Mouse (Mus musculus) common myeloid progenitor, adult 5-6 weeks (primary cell): ENCODE measurements around the gene Taf4. TPM values are rescaled to one million over a fixed set of nuclear protein-coding genes. Genes with fewer than 3 reads are reported as not detected.

Experiments used
- ATAC-seq: replicated peaks from 2 replicates; pipeline ENCODE4 v1.8.0; 2016; ENCODE audit warnings: low read depth, mild to moderate bottlenecking, moderate TSS enrichment, inconsistent platforms; ENCODE audit not compliant: poor library complexity, severe bottlenecking
- total RNA-seq: library from RNA; stranded (forward); fragments of 200-1000, 187-1606 nt; gene quantifications from 2 replicates; pipeline ENCODE4 v1.2.3, GENCODE M21; 2017

Gene Taf4
- 19.9 and 21.7 TPM in 2 replicates for total RNA-seq

DNA sequence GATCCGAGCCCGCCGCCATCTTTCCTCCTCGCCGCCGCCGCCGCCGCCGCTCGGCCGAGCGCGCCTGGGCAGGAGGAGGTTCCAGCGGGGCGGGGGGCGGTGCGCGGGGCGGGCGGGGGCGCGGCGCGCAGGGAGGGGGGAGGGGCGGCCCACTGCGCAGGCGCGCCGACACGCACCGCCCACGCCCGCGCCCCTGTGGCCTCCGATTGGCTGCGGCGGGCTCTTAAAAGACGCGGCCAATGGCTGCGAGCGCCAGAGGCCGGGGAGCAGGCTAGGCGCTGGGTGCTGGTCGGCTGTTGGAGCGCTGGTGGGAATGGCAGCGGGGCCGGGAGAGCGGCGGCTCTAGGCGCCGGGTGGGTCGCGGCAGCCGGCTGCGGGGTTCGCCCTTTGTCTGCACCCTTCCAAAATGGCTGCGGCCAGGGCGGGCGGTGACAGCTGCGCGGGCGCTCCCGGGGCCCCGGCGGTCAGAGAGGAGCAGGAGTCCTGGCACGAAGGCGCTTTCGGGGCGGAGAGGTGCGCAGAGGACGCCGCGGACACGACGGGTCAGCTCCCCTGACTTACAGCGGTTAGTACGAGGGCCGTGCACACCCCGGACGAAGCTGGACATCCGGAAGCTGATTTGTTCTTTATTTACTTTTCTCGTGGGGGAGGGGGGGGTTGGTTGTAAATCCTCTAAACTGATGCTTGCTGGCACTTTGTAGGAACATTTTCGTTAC is at the start of gene Taf4:
Gene Taf4, minus strand, starts transcription at position 19 of the 716 bp plus-strand sequence.
- peak; percentile 74 for ATAC-seq

DNA sequence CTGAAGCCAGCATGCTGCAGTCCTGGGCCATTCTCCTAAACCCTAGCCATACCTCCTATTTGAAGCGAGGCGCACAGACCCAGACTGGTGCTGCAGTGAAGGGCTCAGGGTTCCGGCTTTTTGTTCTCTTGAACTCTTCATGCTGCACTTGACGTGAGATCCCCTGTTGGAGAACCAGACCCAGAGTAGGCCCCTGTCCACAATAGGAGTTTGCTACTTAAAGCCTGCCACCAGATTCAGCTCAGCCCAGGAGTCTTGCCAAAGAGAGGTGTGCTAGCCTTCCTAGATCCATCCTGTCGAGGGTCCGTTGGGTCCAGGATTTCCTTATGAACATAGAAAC is 49.4 kb upstream of the Taf4 start:
- ATAC-seq = no peak

DNA sequence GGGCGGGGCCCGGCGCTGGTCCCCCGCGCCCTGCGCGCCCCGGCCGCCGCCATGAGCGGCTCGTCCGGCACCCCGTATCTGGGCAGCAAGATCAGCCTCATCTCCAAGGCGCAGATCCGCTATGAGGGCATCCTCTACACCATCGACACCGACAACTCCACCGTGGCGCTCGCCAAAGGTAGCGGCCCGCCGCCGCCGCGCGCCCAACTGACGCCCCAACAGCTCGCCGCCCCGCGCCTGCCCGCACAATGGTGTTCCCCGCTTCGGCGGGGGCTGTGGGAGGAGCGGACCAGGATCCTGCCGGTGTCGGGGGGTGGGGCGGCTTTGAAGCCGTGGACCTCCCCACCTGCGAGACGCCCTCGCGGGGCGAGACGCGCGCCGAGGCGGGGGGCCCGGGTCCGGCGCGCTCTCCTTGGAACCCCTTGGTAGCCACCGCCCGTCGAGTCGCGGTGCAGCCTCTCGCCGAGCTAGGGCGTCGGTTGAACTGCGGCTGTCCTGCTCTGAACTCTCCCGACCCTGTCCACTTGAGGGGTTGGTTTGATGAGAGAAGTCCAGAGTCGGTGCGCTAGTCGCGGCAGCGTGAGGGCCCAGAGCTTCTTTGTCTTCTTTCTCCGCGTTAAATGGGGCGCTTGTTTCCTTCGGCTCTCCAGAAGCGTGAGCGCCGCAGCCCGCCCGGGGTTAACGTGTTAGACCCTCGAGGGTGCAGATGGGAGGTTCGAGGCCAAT is 48.9 kb upstream of the Taf4 start:
- peak; percentile 0; the same call in 1 of the 2 replicates for ATAC-seq

DNA sequence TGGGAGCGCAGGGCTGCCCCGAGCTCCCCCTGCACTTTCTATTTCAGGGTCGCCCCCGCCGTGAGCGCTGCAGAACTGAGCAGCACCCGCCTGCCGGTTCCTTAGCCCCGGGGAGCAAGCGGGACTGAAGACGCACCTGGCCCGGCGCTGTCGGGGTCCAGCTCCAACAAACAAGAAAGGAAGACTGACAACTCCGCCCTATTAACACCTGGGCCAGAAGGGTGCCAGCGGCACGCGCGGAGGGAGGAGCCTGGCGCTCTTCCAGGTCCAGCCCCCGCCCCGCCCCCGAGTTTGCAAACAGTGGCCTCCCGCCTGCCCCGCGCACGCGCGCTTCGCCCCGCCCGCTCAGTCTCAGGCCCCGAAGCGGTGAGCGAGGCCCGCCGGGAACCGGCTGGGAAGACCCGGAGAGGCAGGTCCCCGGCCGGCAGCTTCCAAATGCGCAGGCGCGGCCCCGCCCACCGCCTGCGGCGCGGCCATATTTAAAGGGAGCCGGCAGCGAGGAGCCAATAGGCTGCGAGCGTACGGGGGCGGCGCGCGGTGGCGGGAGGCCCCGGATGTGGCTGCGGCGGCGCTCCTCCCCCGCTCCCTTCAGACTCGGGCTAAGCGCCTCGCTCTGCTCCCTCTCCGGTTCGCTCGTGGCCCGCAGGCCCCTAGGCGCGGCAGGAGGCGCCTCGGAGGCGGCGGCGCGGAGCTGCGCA is 48.1 kb upstream of the Taf4 start, which contains the start of gene Lsm14b:
Gene Lsm14b, plus strand, starts transcription at position 587 of the 698 bp plus-strand sequence.
- peak; percentile 78 for ATAC-seq

DNA sequence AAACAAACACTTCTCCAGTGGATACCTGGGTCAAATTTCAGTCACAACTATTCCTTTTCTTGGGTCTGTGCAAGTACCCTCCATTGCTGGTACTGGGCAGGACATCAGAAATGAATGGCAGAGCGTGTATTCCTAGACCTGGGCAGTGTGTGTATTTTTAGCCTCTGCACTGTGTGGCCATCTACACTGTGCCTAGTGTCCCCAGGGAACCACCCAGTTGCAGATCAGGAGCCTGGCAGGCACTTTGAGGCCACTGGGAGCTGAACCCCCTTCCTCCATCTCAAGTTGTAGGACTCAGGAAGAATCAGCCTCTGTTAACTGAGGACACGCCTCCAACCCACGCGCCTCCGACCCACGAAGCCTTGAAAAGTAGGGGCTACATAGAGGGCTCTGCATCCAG is 46.3 kb upstream of the Taf4 start:
- no peak for ATAC-seq

DNA sequence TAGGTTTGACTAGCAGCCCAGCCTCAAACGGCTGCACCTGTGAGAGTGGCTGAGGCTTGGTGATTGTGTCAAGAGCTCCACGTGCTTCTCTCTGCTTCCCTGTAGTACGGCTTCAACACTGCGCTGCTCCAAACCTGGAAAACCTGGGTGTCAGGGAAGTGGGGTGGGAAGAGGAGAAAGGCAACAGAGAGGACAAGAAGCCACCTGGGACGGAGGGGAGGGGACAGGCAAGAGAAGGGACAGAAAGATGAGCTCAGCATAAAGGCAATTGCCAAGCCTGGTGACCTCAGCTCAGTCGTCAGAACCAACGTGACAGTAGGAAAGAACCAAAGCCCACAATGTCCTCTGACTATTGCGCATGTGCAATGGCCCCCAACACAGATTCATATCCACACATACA is 44.5 kb upstream of the Taf4 start:
- no peak for ATAC-seq

DNA sequence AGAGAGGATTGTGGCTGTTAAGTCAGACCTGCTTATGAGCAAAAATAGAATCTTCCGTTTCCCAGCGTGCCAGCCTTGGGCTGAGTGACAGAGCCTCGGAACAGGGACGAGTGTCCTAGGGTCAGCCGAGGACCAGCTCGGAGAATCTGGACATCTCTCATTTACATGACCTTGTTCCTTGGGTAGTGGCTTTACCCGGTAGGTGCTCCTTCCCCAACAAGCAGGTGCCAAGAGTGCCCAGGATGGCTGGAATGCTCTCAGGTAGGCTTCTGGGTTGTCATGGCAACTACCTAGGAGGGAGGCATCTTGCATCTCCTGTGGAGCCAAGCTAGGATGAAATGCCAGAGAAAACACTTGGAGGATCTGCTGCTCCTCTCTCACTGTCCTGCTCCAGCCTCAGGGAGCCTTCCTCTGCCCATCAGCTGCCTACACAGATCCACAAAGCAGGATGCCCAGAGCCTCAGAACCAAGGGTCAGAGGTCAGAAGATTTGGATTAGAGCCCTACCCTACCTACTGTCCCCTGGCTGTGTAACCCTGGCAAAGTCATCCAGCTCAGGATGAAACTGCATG is 43.7 kb upstream of the Taf4 start:
- no peak for ATAC-seq

DNA sequence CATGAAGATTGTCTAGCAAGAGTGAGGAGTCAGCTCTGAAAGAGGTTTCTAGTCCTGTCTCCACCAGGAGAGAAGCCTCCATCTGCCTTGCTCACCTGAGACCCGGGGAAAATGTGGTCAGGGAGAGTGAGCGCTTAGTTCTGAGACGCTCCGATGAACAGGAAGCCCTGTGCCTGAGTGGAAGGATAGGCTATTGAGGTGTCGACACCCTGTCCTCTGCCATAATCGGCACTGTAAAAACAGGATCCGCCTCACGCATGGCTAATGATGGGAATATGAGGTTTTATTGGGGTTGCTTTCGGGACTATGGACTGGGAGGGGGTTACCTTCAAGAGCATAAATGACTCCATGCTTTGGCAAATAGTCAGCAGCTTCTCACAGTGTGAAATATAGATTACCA is 42.1 kb upstream of the Taf4 start:
- no peak for ATAC-seq

DNA sequence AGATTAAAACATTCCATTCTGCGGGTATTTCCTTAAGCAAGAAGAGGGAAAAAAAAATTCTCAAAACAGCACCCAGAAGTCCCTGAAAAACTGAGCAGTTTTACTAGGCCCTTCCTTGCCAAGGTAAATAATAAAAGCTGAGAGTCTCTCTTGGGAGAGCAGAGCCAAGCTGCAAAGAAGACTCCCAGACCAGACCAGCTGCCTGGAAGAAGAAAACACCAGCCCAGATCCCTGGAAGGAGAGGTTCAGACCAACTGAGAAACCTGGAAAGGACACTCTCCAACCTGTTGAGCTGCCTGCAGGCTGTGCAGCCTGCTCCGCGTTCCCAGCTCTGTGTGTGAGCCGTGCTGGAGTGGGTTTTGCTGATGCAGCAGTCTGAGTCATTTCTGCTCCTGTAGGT is 41.2 kb upstream of the Taf4 start:
- no peak for ATAC-seq

DNA sequence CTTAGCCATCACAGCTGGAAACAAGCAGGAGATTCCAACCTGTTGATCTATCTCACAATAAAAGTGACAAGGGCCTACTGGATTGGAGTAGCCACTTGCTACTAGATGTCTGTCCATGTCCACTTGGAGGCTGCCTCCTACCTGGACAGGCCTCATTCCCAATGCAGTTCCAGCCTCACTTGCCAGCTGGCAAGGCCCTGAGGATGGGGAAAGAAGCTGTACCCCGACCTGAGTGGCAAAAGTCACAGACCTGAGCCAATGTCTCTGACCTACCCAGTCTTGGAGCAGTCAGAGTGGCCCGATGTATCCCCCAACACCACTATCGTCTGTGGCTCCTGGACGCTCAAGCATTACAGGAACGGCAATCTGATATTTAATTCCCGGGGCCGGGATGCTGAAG is 37.2 kb upstream of the Taf4 start:
- ATAC-seq = no peak

DNA sequence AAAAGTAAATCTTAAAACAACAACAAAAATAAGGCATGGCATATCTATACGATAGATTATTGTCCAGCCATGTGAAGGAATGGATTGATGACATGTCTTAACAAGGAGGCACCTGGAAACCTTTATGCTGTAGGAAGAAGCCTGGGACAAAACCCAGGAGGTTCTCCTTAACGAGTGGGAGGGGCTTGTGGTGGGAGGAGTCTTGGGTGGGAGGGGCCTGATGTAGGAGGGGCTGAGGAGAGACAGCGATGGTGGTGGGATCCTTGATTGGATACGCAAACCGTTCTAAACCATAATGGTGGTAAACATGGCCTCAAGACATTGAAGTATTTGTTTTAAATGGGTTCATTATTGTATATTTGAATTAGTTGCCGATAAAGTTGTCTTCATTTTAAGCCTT is 34.9 kb upstream of the Taf4 start:
- no peak for ATAC-seq

DNA sequence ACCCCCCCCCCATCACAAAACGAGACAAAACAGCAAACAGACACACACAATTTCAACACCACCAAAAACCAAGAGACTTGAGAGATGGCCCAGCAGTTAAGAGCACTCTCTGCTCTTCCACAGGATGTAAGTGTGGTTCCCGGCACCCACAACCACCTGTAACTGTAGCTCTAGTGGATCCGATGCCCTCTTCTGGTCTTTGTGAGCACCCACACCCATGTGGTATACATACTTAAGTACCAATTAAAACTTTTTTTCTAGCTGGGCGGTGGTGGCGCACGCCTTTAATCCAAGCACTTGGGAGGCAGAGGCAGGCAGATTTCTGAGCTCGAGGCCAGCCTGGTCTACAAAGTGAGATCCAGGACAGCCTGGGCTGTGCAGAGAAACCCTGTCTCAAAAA is 34.2 kb upstream of the Taf4 start:
- ATAC-seq = no peak

DNA sequence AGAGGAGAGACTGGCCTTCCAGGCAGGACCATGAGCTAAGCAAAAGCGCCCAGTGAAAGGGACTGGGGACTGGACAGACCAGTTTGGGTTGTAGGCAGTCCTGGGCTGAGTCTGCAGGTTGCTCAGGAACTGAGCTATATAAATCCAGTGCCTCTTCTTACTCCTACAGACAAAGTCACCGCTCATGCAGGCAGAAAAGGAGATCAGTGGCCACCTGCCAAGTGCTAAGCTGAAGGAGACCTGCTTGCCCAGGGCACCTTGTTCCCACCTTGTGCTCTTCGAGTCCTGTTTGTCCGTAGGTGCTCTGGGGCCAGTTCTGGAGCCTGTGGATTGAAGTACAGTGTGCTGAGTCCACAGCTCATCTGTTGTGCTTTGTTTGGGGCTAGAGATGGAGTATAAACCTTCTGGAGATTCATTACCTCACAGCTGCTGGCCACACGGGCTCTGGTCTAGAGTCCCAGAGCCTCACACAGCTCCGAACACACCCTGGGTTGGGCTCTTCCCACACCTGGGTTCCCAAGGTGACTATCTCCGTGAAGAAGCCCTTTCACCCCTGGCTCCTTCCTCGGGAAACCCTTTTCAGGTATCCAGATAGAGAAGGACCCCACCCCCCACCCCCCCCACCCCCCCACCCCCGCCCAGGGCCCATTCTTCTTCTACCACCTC is 30.0 kb upstream of the Taf4 start:
- no peak for ATAC-seq

DNA sequence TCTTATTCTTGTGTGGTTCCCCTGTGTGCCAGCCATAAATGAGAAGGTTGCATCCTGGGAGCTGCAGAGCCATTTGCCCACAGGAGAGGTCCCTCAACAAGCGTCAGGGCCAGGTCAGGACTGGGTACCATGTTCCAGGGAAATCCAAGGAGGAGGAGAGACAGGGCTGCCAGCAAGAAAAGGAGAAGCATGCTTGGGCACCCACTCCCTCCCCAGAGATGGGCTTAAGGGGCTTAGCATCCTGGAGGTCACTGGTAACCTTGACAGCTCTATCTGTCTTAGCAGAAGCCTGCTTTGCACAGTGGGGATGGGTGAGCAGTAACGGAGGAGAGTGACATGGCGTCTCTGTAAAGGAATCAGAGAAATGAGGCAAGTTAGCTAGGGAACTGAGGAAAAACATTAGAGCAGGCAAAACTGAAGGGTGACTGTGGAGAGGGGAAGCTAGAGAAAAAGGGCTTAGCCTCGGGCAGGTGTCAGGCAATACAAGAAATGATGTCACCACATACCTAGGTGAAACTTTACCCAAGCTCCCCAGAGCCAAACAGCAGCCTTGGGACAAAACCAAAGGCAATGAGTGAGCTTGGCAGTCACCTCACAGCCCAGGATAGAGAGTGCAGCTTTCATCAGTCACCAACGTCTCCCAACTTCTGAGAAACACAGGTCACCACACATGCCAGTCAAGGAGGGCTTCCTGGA is 29.4 kb upstream of the Taf4 start:
- no peak for ATAC-seq

DNA sequence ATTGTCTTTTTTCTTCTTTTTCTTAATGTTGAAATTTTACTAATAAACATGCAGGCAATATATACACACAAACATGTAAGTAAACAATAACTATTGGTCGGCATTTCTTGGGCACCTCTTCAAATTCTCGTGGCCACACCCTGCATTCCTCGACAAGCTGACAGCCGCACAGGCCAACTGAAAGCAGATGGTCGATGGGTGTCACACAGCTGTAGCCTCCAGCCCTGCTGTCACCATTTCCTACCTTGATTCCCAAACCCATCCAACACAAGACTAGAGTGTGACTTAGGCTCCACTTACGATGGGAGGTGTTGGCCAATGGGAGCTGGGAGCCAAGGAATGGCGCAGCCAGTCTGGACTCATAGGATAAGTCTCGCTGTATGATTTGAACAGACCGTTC is 25.2 kb upstream of the Taf4 start:
- ATAC-seq = no peak

DNA sequence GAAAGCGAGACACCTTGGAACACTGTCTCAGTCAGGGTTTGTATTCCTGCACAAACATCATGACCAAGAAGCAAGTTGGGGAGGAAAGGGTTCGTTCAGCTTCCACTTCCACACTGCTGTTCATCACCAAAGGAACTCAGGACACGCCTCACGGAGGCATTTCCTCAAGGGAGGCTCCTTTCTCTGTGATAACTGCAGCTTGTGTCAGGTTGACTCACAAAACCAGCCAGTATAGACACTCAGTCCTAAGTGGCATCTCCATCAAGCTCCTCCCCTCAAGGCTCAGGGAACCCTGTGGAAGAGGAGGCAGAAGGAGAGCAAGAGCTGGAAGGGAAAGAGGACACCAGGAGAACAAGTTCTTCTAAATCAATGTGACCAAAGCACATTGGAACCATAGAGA is 22.0 kb upstream of the Taf4 start:
- no peak for ATAC-seq

DNA sequence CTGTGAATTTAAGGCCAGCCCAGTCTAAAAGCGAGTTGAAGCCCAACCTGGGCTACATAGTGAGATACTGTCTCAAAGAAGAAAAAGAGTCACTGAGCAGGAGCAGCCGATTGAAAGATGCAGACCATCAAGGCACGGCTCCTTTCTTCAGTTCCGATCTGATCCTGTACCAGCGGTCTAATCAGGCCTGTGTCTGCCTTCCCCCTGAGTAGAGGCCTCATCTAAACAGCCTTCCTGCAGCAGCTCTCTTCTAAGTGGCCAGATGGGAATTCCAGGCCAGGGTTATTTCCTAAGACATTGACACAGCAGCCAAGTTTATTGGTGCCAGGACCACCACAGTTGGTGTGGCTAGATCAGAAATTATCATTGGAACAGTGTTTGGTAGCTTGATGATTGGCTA is 16.6 kb upstream of the Taf4 start:
- no peak for ATAC-seq

DNA sequence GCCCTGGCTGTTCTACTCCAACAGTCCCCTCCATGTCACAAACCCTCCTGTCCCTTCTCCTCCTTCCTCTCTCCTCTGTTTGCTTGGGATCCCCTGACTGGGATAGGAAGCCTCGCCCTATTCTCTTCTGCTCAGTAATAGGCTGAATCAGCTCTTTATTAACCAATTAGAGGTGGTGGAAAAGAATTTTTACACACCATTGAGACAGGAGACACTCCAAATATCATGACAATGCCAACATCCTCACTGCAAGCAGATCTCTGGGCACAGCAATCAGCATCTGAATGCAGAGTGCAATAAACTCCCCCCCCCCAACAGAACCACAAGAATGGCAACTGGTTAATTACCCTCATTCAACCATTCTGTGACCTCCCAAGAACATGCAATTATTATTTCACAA is 12.7 kb upstream of the Taf4 start:
- no peak for ATAC-seq

DNA sequence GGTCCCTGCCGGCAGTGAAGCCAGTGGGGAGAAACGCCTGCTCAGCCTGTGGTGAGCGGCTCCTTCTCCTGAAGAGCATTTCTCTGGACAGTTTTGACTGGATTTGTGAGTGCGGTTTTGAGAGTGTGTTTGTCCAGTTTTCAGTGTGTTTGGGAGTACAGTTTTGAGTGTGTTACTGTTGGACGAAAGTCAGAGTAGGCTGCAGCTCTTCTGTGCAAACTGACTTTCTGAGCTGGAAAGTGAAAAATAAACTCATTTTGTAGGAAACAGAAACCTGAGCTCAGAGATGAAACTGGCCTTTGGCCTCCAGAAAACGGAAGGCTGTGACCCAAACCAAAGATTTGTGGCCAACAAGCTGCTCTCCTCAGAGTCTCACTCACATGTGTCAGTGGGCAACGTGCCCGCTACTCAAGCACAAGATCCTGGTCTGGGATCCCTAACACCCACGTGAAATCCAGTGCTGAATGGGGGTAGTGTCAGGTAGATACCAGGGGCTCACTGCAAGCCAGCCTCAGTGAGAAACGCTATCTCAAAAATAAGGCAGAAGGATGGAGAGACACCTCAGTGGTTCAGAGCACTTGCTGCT is 10.1 kb upstream of the Taf4 start:
- ATAC-seq = no peak

DNA sequence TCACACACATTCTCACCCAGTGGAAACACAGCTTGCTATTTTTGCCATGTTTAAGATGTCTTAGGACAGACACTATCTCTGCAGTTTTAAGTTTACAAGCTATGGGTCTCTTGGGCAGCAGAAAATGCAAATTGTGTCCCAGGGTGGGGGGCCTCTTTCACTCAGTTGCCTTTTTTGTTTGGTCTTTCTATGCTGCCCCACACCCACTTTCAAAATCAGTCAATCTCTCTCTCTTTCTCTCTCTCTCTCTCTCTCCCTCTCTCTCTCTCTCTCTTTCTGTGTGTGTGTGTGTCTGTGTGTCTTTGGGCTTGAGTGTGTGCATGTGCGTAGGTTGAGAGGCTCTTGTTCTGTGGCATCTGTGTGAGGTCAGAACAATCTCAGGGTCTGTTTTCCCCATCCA is 9.2 kb upstream of the Taf4 start:
- ATAC-seq = no peak
